Mouse (Mus musculus): ENCODE results near the gene Eepd1.

Gene Eepd1

DNA sequence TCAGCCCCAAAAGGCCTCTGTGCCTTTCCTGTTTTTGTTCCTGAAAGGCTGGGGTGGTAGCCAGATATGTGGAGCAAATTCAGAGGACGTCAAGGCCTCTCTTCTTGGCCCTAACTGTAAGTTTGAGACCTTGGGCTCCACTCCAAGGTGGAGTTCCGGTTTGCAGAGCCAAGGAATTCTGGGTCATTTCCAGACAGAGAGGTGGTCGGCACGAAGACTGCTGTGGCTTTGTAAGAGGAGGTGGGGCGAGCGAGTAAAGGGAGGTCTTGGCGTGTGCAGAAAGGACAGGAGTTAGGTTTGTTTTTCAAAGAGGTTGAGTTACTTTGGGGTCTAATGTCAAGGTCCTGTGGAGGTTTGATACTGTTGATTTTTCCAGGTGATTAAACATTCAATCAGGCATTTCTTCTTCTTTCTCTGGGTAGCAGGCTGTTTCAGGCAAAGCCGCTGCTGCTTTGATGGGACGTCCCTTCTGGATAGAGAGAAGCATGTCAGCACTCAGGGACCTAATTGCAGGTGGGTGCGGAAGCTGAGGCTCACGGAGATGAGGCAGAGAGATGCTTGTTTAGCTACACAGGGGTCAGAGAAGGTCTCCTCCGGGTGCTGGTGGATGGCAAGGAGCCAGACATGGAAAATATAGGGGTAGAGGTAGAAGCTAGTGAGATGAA lies 6.2 kb downstream of the Eepd1 start:
- in situ Hi-C loops (cut with MboI; ENCODE audit: low pct_unique_long_range_greater_than_20kb in 1 of 2, low sequenced_read_pairs in 2 of 2, unreplicated experiment in 1 of 2): no loop called here

DNA sequence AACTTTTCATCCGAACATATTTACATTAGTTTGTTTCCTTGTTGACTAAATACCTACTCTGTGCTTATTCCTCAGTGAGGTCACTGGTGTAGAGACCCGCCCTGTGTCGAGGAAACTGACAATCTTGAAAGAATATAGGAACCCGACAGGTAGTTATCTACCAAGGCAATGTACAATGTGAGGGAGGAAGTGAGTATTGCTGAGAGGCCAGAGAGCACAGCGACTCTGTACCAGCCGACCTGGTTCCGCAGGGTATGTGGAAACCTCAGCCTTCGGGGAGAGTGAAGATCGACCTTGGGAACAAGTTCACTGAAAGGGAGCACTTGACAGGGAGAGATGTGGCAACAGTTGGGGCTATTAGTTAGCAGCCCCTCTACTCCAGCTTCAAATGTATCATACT lies 7.2 kb downstream of the Eepd1 start:
- in situ Hi-C loops (cut with MboI; ENCODE audit: low pct_unique_long_range_greater_than_20kb in 1 of 2, low sequenced_read_pairs in 2 of 2, unreplicated experiment in 1 of 2): no loop called here

DNA sequence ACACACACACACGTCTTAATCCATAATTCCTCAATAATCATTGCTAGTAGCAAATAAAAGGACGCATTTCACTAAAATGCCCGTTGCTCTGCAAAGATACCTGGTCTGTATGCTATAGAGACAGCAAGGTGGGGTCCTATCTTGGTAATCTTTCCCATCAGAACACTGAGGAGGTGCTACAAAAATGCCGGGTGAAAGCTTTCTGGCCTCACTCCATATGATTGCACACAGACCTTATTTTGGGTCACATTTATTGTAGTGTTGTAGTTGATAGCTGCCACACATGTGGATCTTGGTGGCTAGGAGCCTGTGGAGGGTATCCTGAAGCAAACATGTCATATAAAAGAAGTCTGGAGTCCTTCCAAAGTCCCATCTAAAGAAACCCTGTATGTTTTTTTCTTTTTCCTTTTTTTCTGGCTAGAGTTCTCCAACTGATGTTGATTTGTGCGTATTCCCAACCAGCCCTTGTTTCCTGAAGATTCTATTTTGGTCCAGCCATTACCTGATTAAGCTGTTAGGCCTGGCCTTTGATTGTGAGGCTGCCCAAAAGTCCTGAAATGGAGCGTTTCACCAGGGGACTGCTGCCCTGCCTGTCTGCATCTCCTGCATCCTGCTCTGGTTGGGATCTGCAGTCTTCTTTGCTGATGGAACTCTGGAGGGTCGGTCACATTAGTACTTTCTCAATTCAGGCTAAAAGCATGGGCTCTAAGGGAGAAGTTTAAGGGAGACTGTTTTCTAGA lies 8.0 kb downstream of the Eepd1 start:
- in situ Hi-C loops (cut with MboI; ENCODE audit: low pct_unique_long_range_greater_than_20kb in 1 of 2, low sequenced_read_pairs in 2 of 2, unreplicated experiment in 1 of 2): no loop called here

DNA sequence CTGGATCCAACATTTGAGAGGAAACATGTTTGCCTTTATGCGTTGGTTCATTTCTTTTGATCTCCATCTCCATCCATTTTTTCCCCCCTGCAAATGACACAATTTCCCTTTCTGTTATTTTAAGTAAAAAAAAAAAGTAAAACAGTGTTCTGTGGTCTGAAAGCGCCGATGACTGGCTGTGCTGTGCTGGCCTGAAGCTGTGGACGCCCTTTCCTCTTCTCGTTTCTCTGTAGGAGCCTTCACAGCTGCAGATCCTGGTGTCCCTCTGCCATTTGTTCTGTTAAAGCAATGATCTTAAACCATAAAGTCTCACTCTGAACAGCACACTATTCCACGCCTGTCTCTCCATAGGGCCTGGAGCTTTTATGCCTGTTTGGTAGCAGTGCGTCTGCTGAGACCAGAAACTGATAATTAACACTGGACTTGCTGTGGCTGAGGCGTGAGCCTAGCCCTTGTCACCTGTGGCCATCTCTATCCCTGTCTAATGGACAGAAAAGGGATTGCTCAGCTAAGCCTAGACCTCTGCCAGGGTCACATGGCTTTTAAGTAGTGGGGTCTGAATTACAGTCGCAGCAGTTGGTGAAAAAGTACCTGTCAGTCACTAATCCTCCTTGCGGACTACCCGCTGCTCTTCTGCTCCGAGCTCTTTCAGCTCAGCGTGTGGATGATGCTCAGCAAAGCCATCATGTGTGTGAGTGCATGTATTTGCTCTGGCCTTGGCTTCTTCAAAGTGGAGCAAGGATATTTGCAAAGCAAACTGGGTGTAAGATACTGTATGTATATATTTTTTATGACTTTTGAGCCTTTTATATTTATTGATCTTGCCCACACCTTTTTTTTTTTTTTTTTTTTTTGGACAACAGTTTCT lies 9.2 kb downstream of the Eepd1 start:
- in situ Hi-C loops (cut with MboI; ENCODE audit: low pct_unique_long_range_greater_than_20kb in 1 of 2, low sequenced_read_pairs in 2 of 2, unreplicated experiment in 1 of 2): no loop called here

DNA sequence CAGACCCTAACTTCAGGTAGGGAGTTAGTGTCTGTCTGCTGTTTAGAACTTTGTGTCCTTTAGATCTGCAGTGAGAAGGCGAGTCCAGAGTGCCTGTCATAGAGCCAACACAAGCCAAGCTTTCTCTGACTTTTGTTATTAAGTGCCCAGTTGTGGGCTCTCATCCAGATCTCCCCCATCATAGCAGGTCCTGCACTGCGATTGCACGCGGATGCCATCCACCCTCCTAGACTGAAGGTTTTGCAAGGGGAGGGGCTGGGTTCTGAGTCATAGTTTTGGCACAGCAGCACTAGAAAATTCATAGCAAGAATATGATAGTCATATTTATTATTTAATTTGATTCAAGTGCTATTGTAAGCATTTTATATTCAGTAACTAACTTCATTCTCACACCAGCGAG lies 12.6 kb downstream of the Eepd1 start:
- in situ Hi-C loops (cut with MboI; ENCODE audit: low pct_unique_long_range_greater_than_20kb in 1 of 2, low sequenced_read_pairs in 2 of 2, unreplicated experiment in 1 of 2): no loop called here

DNA sequence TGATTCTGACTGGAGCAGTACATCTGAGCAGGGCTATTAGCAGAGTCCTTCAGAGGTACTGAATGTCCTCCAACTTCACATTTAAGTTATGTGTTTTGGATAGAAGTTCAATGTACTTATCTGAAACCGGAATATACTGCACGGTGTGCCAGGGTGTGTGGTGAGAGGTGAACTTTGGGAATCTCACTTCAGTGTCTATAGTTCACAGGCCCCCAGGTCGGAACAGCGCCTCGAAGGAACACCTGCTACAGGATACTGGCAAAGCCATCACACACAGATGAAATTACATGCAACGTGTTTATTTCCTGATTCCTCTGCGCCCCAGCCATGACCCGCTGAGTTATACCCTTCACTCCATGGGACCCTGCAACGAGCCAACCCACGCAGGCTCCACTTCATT lies 14.3 kb downstream of the Eepd1 start:
- in situ Hi-C loops (cut with MboI; ENCODE audit: low pct_unique_long_range_greater_than_20kb in 1 of 2, low sequenced_read_pairs in 2 of 2, unreplicated experiment in 1 of 2): no loop called here

DNA sequence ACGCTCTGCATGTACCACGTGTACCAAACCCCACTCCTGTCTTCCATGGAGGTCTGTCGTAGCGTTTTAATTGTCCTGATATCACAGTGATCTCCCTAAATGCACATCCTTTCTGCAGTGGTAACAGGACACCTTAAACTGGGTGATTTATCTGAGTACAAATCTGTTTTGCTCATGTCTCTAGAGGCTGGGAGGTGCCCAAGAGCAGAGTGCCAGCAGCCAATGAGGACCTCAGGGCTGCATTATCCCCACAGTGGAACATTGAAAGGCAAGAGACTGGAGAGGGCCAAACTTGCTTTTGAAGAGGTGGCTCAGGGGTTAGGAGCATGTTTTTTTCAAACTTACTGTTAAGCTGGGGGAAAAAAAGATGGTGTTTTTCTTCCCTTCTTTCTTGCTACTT lies 14.8 kb downstream of the Eepd1 start:
- in situ Hi-C loops (cut with MboI; ENCODE audit: low pct_unique_long_range_greater_than_20kb in 1 of 2, low sequenced_read_pairs in 2 of 2, unreplicated experiment in 1 of 2): no loop called here

DNA sequence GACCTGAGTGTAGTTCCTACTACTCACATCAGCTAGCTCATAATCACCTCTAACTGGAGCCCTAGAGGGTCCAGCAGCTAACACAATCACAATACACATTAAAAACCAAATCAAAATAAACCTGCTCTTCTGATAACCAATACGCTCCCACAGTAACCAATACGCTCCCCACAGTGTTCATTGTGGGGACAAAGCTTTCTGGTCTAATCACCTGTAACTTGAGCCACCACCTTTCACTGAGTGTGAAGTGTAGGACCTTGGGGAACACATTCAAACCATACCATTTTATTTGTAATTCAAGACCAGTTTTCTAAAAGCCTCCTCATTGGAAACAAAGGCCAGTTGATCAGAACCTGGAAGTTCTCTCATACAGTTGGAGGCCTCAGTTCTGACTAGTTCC lies 15.4 kb downstream of the Eepd1 start:
- in situ Hi-C loops (cut with MboI; ENCODE audit: low pct_unique_long_range_greater_than_20kb in 1 of 2, low sequenced_read_pairs in 2 of 2, unreplicated experiment in 1 of 2): no loop called here

DNA sequence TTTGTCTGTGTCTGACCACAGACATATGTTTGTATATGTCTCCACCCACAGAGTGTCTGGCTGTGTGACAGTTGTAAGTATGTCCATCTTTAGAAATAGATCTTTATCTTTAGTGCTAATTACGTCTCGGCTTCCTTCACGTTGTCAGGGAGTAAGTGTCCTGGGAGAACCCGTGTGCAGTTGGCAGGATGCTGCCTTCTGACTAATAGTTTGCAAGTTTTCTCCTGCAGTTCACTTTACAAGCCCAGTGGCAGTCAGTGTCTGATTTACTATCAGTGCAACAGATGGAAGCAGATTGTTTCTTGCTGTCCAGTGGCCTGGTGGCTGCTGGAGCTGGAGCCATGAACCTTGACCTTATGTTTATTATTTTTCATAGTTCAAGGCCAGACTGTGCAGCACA lies 17.4 kb downstream of the Eepd1 start:
- in situ Hi-C loops (cut with MboI; ENCODE audit: low pct_unique_long_range_greater_than_20kb in 1 of 2, low sequenced_read_pairs in 2 of 2, unreplicated experiment in 1 of 2): no loop called here

DNA sequence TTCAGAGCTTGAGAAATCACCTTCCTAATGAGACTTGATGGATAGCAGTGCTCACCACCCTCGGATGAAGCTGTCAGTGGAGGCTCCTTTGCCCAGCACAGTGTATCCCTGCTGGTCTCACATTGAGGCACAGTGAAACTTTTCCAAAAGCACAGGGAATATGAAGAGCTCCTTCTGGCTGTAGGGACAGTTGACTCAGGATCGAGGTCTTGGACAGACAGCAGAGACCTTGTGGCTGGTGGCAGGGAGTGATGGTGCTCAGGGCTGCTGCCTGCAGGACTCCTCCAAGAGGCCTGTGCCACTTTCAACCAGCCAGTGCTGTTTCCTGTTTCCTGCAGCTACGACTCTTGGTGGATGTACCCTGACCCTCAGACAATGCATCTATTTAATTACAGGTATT lies 18.0 kb downstream of the Eepd1 start:
- in situ Hi-C loops (cut with MboI; ENCODE audit: low pct_unique_long_range_greater_than_20kb in 1 of 2, low sequenced_read_pairs in 2 of 2, unreplicated experiment in 1 of 2): no loop called here

DNA sequence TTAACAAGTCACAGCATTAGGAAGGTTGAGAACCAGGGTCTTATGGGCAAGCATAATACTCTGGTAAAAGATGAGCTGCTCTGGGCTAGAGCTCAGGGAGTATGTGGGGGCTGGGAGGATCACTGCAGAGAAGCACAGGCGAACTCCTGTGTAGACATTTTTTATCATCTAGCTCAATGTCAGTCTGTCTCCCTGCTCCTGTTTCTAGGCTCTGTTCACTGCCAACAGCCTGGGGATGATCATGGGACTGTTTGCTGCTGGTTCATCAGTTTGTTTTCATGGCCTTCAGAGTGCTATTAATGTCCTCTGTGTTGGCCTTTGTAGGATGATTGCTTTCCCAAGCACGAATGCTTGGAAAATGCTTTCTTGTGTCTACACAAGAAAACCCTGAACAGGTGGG lies 18.7 kb downstream of the Eepd1 start:
- in situ Hi-C loops (cut with MboI; ENCODE audit: low pct_unique_long_range_greater_than_20kb in 1 of 2, low sequenced_read_pairs in 2 of 2, unreplicated experiment in 1 of 2): no loop called here

DNA sequence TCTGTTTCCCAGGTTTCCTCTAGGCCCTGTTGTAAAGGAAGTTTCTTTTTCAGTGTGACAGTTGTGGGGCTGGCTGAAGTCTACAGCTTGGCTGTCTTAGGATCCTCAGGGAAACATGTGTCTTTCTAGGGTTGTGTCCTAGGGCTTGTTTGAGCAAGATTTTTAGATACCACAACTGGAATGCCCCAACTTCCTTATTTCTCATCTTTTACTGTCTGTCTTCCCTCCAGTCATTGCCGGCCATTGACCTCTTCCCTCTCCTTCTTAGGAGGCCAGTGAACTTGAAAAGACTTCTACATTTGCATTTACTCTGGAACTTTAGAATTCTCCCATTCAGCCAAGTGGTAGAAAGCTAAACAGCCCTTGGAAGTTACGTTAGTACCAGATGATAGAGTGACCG lies 27.5 kb downstream of the Eepd1 start:
- in situ Hi-C loops (cut with MboI; ENCODE audit: low pct_unique_long_range_greater_than_20kb in 1 of 2, low sequenced_read_pairs in 2 of 2, unreplicated experiment in 1 of 2): no loop called here

DNA sequence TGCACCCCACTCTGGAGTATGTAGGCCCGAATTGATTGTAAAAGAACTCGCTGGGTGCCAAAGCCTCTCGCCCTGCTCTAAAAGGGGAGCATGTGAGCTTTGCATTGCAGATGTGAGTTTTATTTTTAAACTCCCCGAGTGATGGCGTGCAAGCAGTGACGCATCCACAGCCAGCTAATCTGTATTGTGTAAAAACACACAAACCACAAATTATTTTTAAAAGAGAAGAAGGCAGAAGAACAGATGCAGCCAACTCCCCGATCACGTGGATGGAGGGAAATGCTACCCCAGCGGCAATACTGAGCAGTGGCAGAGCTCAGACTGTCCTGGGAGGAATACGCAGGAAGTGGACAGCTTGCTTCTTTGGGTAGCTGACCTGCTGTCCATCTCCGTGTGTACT lies 29.2 kb downstream of the Eepd1 start:
- in situ Hi-C loops (cut with MboI; ENCODE audit: low pct_unique_long_range_greater_than_20kb in 1 of 2, low sequenced_read_pairs in 2 of 2, unreplicated experiment in 1 of 2): no loop called here

DNA sequence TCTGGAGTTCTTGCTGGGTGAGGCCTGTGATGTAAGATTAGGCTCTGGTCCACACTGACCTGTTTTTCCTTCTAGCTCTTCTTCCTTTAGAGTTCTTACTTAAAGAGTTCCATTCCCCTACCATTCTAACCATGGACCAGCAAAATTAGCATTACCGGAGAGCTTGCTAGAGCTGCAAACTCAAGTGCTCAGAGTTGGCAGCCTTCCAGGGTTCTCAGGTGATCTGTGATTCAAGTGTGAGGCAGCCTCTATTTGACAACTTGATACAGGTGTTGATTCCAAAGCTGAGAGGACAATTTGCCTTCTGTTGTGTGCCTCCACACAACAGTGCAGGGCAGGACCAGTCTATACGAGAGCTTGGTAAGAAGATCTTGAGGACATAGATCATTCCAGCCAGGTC lies 31.7 kb downstream of the Eepd1 start:
- in situ Hi-C loops (cut with MboI; ENCODE audit: low pct_unique_long_range_greater_than_20kb in 1 of 2, low sequenced_read_pairs in 2 of 2, unreplicated experiment in 1 of 2): no loop called here

DNA sequence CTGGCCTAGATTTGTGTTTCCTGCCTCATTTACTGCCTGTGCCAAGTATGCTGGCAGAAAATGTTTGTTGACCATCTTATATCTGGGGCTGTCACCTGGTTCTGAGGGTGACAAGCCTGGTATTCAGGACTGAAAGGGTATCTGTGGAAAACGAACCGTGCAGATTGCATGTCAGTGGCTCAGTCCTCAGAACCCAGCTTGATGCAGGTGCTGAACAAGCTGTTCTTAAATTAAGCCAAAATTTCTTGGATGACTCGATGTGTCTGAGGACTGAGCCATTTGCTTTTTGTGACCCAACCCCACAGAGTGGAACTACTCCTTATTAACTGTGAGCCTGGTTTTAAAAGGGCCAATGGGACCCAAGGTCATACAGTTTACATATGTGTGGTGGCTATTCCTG lies 32.2 kb downstream of the Eepd1 start:
- in situ Hi-C loops (cut with MboI; ENCODE audit: low pct_unique_long_range_greater_than_20kb in 1 of 2, low sequenced_read_pairs in 2 of 2, unreplicated experiment in 1 of 2): no loop called here

DNA sequence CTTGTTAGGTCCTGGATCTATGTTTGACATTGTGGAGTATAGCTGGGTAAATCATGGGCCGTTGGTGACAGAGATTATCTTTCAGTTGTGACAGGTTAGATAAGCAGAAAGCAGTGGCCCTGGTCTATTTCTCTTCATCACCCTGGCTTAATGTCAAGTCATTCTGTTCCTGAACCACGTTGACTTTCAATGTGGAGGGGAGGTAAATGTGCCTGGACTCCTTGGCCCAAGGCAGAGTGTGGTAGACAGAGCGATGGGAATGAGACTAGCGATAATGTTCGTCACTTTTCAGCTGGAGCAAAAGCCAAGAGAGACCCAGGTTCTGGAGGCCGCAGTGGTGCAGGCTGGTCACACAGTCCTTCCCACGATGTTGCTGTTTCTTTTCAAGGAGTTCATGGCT lies 35.3 kb downstream of the Eepd1 start:
- in situ Hi-C loops (cut with MboI; ENCODE audit: low pct_unique_long_range_greater_than_20kb in 1 of 2, low sequenced_read_pairs in 2 of 2, unreplicated experiment in 1 of 2): no loop called here

DNA sequence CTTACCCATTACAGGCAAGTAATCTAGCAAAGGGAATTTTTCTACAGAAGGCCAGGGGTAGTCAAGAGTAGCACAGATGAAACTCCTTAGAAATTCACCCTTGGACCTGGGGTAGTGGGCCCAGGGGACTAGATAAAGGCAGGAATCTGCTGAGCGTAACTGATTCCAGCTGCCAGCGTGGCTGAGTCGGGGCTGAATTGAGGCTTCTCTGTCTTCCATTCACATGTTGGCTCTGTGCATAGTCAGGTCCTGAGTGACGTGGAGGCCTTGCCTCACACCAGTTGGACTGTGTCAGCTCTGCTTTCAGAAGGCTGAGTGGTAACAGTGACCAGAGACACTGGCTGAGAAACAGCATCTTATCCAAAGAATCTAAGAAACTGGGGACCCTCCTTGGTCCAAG lies 36.6 kb downstream of the Eepd1 start:
- in situ Hi-C loops (cut with MboI; ENCODE audit: low pct_unique_long_range_greater_than_20kb in 1 of 2, low sequenced_read_pairs in 2 of 2, unreplicated experiment in 1 of 2): no loop called here

DNA sequence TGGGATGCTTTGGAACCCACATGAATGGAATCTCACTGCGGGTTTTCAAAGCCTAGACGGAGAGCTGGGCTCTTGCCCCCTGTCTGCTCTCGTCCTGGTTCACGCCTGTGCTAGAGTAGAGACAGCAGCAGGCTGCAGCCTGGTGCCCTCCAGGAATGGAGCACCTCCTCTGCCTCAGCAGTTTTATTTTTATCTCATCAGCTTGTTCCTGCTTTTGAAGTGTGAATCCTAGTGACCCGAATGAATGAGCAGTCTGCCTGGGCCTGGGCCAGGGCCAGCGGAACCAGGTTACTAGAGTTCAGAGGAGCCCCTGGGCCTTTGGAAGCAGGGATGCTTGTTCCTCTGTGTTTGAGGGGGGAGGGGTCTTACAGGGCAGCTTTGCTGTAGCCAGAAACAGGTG lies 37.8 kb downstream of the Eepd1 start:
- in situ Hi-C loops (cut with MboI; ENCODE audit: low pct_unique_long_range_greater_than_20kb in 1 of 2, low sequenced_read_pairs in 2 of 2, unreplicated experiment in 1 of 2): no loop called here

DNA sequence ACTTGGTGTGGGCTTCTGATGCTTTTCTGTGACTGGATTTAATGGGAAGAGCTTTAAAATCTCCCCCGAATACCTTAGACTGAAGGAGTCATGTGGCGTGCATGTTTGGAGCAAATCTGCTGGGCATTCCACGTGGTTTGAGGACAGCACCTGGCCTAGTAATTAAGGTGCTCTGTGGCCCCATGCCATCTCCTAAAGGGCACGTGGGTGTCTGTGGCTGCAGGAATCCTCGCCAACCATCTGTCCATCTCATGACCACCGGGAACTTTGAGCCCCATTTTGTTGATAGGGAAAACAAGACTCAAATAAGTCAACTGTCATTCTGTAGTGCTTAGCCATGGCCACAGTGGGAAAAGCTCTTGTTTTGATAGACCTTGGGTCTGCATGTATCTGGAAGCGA lies 39.5 kb downstream of the Eepd1 start:
- in situ Hi-C loops (cut with MboI; ENCODE audit: low pct_unique_long_range_greater_than_20kb in 1 of 2, low sequenced_read_pairs in 2 of 2, unreplicated experiment in 1 of 2): no loop called here

DNA sequence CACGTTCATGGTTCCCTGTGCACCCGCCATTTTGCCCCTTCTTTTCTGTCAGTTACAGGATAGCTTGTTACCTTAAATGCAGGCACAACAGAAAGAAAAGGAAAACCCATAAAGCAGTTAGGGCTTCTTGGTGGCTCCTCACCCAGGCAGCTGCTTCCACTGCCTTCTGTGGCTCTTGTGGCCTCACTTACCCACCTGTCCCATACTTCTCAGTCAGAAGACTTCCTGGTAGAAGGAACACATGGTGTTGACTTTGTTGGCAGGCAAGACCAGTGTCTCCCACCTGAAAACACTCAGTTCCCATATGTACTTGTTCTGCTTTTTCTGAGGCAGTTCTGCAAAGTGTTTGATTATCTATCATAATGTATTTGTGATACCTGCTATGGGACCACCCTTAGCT lies 40.5 kb downstream of the Eepd1 start:
- in situ Hi-C loops (cut with MboI; ENCODE audit: low pct_unique_long_range_greater_than_20kb in 1 of 2, low sequenced_read_pairs in 2 of 2, unreplicated experiment in 1 of 2): no loop called here
